15 mouse cellular contexts compared by ENCODE assay signal in genomic region chr3:105515035-105515434, GRCm38 (mm10).
"Had no signal": no experiment of that assay in that cellular context is flagged by ENCODE, and none has a peak within 500 bp of the region (broad histone marks: within the 10 kb centered on the region; RNA-seq: fewer than 3 reads in every experiment).

No protein-coding gene starts in this region.

- H3K27me3 ChIP-seq: limb, embryonic 15.5 days; liver, embryonic 12.5 days; midbrain, embryonic 13.5 days; neural tube, embryonic 15.5 days; stomach, embryonic 15.5 days had no signal

- H3K4me1 ChIP-seq: limb, embryonic 15.5 days; liver, embryonic 12.5 days; neural tube, embryonic 15.5 days; stomach, embryonic 15.5 days had no signal

- H3K27ac ChIP-seq: limb, embryonic 15.5 days; liver, embryonic 12.5 days; macrophage; midbrain, embryonic 13.5 days; neural tube, embryonic 15.5 days; stomach, embryonic 15.5 days had no signal

- H3K36me3 ChIP-seq: limb, embryonic 15.5 days; liver, embryonic 12.5 days; midbrain, embryonic 13.5 days; neural tube, embryonic 15.5 days; stomach, embryonic 15.5 days had no signal

- ATAC-seq: liver, embryonic 12.5 days; midbrain, embryonic 13.5 days had no signal

- H3K9me3 ChIP-seq: limb, embryonic 15.5 days; liver, embryonic 12.5 days; midbrain, embryonic 13.5 days; neural tube, embryonic 15.5 days; stomach, embryonic 15.5 days had no signal

- H3K4me3 ChIP-seq: limb, embryonic 15.5 days; liver, embryonic 12.5 days; midbrain, embryonic 13.5 days; myocyte; neural tube, embryonic 15.5 days; stomach, embryonic 15.5 days had no signal

- H3K9ac ChIP-seq: limb, embryonic 15.5 days; liver, embryonic 12.5 days; lung, embryonic 14.5 days; midbrain, embryonic 13.5 days; neural tube, embryonic 15.5 days; stomach, embryonic 15.5 days had no signal

- H3K4me2 ChIP-seq: limb, embryonic 15.5 days; liver, embryonic 12.5 days; lung, embryonic 14.5 days; midbrain, embryonic 13.5 days; neural tube, embryonic 15.5 days; stomach, embryonic 15.5 days had no signal

- DNase-seq: kidney, adult 8-10 months; kidney, postnatal 25 days; lung, postnatal 10 days; right cerebral cortex, adult 18-20 months; spleen, adult 18-20 months; thymus, adult 2 months; thymus, postnatal 36 days had no signal
